Mouse (Mus musculus) E14TG2a.4 (cell line): ENCODE data around the gene Magi1.

Experiments used
- H3K27me3 ChIP-seq: 2 replicates; pipeline ENCODE4 v1.6.1; 2014; ENCODE audit warnings: low read length, control low read depth; ENCODE audit not compliant: insufficient read depth
- H3K36me3 ChIP-seq: 2 replicates; pipeline ENCODE4 v1.6.1; 2014; ENCODE audit warnings: low read length, control low read depth; ENCODE audit not compliant: insufficient read depth
- H3K4me1 ChIP-seq: replicated peaks from 2 replicates; pipeline ENCODE4 v1.6.1; 2014; ENCODE audit warnings: low read depth, low read length, control low read depth
- H3K4me3 ChIP-seq: replicated peaks from 2 replicates; pipeline ENCODE4 v1.5.1; 2014; ENCODE audit warnings: mild to moderate bottlenecking, low read length
- H3K9me3 ChIP-seq: 2 replicates; pipeline ENCODE4 v1.6.1; 2014; ENCODE audit warnings: low read length, control low read depth
- CTCF ChIP-seq: conservative IDR thresholded peaks from 2 replicates; pipeline ENCODE4 v1.5.1; 2014; ENCODE audit warnings: low read length
- NANOG ChIP-seq: IDR thresholded peaks from 2 replicates; pipeline ENCODE4 v1.6.1; 2014; ENCODE audit warnings: borderline replicate concordance, low read length, mixed read lengths
- POU5F1 ChIP-seq: IDR thresholded peaks from 2 replicates; pipeline ENCODE4 v1.6.1; 2014; ENCODE audit warnings: low read length, borderline replicate concordance

The Magi1 gene

GRCm38 (mm10) chr6:94241251-94241650 lies 42.5 kb downstream of the Magi1 start:
- Histone ChIP-seq H3K9me3 (no peaks in the 10 kb centered on the region), H3K4me1 (no peaks in the 10 kb centered on the region), H3K36me3 (no peaks in the 10 kb centered on the region), H3K27me3 (no peaks in the 10 kb centered on the region), H3K4me3 (no peak overlapping the region)
- TF ChIP-seq NANOG: no peak
- TF ChIP-seq CTCF: no peak
- TF ChIP-seq POU5F1: no peak

DNA sequence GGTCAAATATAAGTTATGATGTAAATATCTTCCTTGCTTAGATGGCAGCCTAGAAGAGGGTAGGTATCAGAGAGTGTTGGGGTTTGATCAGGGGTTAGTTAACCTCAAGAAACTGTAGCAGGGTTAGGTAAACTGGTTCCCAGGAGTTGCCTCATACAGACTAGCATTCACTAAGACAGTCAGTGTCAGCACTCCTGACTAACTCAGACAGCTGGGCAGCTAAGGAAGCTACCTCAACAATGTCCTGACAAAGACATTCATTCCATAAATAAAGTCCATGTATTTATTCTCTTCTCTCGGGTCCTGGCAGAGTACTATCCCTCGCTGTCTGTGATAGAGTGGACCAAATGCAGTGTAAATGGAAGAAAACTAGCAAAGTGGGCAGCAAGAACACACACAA lies 45.1 kb downstream of the Magi1 start:
- Histone ChIP-seq H3K27me3 (no peaks in the 10 kb centered on the region), H3K36me3 (no peaks in the 10 kb centered on the region), H3K9me3 (no peaks in the 10 kb centered on the region), H3K4me1 (no peaks in the 10 kb centered on the region), H3K4me3 (no peak overlapping the region)
- no peak for TF ChIP-seq POU5F1
- TF ChIP-seq NANOG: no peak
- TF ChIP-seq CTCF: no peak

- no peaks in the 10 kb centered on the region; the same call in 1 of the 2 replicates for H3K4me1 ChIP-seq
- TF ChIP-seq NANOG: no peak
- TF ChIP-seq CTCF: no peak
- no peak for TF ChIP-seq POU5F1
- no peak overlapping the region for H3K4me3 ChIP-seq
- no peaks in the 10 kb centered on the region for H3K27me3 ChIP-seq
- H3K9me3 ChIP-seq: no peaks in the 10 kb centered on the region
- no peaks in the 10 kb centered on the region for H3K36me3 ChIP-seq
Measured at GRCm38 (mm10) chr6:94236899-94237298, 46.8 kb downstream of the Magi1 start.

DNA sequence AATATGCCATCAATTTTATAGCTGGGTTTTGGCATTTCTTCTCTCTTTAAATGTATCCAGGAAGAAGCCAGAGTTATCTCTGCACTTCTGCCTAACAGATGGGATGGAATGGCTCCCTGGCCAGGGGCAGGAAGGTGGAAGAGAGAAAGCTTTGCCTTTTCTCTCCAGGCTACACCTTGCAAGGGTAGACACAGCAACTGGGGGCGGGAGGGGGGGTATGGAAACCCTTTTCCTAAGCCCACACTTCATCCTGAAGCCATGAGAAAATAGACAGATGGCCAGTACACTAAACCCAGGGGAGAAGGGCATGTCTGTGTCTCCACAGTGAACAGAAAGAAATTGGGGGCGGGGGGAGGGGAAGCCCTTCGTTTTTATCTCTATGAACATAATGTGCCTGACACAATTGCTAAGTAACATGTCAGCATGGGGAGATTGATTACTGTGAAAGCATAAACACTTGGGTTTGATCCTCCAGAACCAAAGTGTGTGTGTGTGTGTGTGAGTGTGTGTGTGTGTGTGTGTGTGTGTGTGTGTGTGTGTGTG lies 51.4 kb downstream of the Magi1 start:
- Histone ChIP-seq H3K36me3 (no peaks in the 10 kb centered on the region), H3K4me1 (peaks cover 10% of the 10 kb centered on the region), H3K27me3 (no peaks in the 10 kb centered on the region), H3K9me3 (no peaks in the 10 kb centered on the region), H3K4me3 (no peak overlapping the region)
- no peak for TF ChIP-seq CTCF
- TF ChIP-seq POU5F1: no peak
- no peak for TF ChIP-seq NANOG

- Histone ChIP-seq H3K27me3 (no peaks in the 10 kb centered on the region), H3K36me3 (no peaks in the 10 kb centered on the region), H3K4me3 (no peak overlapping the region), H3K9me3 (no peaks in the 10 kb centered on the region), H3K4me1 (peaks cover 11% of the 10 kb centered on the region)
- TF ChIP-seq POU5F1: no peak
- TF ChIP-seq CTCF: no peak
- no peak for TF ChIP-seq NANOG
Measured at GRCm38 (mm10) chr6:94231831-94232230, 51.9 kb downstream of the Magi1 start.

DNA sequence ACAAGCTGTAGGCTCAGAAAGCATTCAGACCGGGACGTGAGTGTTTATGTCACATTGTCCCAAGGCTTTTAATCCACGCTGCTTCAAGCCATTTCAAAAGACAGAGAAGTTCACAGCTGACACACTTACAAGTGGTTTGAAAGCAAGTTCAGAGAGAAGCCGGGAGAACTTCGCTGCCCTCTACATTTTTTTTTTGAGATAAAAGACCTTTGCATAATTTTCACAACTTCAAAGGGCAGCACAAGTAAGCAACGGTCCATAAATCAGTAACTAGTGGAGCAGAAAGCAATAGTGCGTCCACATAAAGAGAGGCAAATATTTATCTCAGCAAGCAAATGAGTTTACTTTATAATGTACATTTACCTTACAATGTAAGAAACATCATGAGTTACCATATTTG lies 52.4 kb downstream of the Magi1 start:
- TF ChIP-seq NANOG: no peak
- H3K4me3 ChIP-seq: no peak overlapping the region
- no peaks in the 10 kb centered on the region for H3K36me3 ChIP-seq
- no peaks in the 10 kb centered on the region for H3K27me3 ChIP-seq
- H3K9me3 ChIP-seq: no peaks in the 10 kb centered on the region
- H3K4me1 ChIP-seq: peaks cover 16% of the 10 kb centered on the region

DNA sequence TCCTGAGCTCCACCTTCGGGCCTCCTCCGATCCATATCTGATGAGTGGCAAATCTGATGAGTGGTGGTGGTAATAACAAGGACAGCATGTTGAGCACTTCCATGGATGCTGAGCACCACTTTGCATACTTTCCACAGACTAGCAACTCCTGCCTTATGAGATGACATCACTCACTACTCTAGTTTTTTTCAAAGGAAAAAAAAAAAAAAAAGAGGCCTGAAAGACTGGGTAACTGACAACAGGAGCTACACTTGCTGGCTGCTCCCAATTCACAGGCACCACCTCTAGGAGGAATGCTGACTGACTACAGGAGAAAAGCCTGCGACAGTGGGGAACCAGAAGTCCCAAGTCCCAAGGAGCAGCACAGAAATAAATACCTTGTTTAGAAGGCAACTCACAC lies 52.8 kb downstream of the Magi1 start:
- Histone ChIP-seq H3K36me3 (no peaks in the 10 kb centered on the region), H3K27me3 (no peaks in the 10 kb centered on the region), H3K4me3 (no peak overlapping the region), H3K4me1 (peaks cover 20% of the 10 kb centered on the region), H3K9me3 (no peaks in the 10 kb centered on the region)
- TF ChIP-seq NANOG (no peak), CTCF (no peak), POU5F1 (no peak)

DNA sequence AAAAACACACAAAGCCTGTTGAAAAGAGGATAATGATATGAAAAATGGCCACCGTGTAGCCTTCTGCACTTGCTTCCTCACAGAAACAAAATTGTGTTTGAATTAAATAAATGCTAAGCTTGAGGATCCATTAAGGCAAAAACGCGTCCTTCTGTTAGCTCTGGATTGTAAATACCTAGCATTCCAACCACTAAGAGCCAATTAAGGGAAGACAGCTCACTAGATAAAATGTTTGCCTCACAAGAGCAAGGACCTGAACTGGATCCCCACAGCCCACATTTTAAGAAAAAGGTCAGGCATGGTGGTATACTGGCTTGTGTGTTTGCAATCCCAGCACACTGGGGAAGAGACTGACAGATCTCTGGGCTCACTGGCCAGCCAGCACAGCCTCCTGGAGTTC lies 53.6 kb downstream of the Magi1 start:
- no peaks in the 10 kb centered on the region for H3K9me3 ChIP-seq
- H3K36me3 ChIP-seq: no peaks in the 10 kb centered on the region
- H3K4me3 ChIP-seq: no peak overlapping the region
- TF ChIP-seq CTCF (no peak), NANOG (no peak), POU5F1 (no peak)
- H3K4me1 ChIP-seq: peaks cover 27% of the 10 kb centered on the region
- no peaks in the 10 kb centered on the region for H3K27me3 ChIP-seq

GRCm38 (mm10) chr6:94226262-94226661 lies 57.5 kb downstream of the Magi1 start:
- no peak overlapping the region for H3K4me3 ChIP-seq
- peaks cover 46% of the 10 kb centered on the region for H3K4me1 ChIP-seq
- H3K9me3 ChIP-seq: no peaks in the 10 kb centered on the region
- no peaks in the 10 kb centered on the region for H3K27me3 ChIP-seq
- no peak for TF ChIP-seq POU5F1
- no peak for TF ChIP-seq NANOG
- TF ChIP-seq CTCF: no peak
- no peaks in the 10 kb centered on the region for H3K36me3 ChIP-seq
